Mouse (Mus musculus) heart, postnatal 0 days (tissue): ENCODE measurements around the gene Cyba.

Source experiments
- CTCF ChIP-seq: IDR thresholded peaks from 2 replicates; pipeline ENCODE4 v1.5.1; 2016; ENCODE audit warnings: antibody characterized with exemption, control low read depth, low read depth
- EP300 ChIP-seq: IDR thresholded peaks from 2 replicates; pipeline ENCODE4 v1.6.1; 2016; ENCODE audit warnings: antibody characterized with exemption, low read depth

- TF ChIP-seq EP300 (no peak), CTCF (no peak)
Observed at GRCm38 (mm10) chr8:122423659-122424058, 9.1 kb downstream of the Cyba start.
